Mouse (Mus musculus) thymus, postnatal 10 days (tissue): ENCODE results near the gene Stx11.

Experiments
- DNase-seq, 2 experiments: peaks; one replicate each; pipeline ENCODE4 v3.0.0; 2021; ENCODE audit warnings: low spot score in 2 of 2

Stx11 gene

GRCm38 (mm10) chr10:12964151-12965075, at the start of gene Stx11:
Gene Stx11, minus strand, starts transcription at chr10:12964298.
- peak; percentile 79 to 88 for DNase-seq

- peak in 1 of 2 experiments; percentile 18 for DNase-seq
These were observed 44.6 kb upstream of the Stx11 start for GRCm38 (mm10) chr10:13008737-13009121.

GRCm38 (mm10) chr10:13007876-13008736, 44.0 kb upstream of the Stx11 start:
- DNase-seq, result peak; percentile 90 to 91

GRCm38 (mm10) chr10:13005043-13005442, 40.9 kb upstream of the Stx11 start, which contains the start of gene Sf3b5:
Gene Sf3b5, plus strand, starts transcription at chr10:13005343.
- DNase-seq, result no peak

DNA sequence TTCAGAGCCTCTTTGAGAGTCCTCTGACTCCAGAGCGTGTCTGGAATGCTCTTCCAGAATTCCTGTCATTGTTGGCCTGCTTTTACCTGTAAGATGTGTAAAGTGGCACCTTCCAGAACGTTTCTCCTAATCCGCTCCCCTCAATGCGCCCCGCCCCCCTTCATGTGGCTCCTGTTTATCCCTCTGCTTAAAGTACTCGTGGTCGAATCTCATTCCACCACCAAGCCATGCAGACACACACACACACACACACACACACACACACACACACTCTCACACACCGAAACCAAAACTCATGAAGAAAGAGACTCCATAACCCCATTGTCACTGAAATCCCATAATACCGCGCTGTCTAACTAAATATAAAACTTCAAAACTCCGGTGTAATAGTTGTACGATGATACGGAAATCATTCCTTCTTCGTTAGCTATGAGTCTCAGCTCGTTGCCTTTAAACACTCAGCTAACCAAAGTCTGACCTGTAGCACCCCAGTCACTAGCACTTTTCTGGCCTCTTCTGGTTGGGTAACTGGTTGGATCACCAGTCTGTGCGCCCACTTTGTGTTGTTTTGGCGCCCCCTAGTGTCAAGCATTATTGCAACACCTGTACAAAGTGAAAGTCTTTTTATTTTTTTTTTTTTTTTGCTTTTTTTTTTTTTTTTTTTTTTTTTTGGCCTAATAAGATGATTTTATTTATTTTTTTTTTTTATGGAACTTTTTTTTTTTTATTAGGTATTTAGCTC, 32.8 kb upstream of the Stx11 start:
- DNase-seq, result peak; percentile 58 to 91

DNA sequence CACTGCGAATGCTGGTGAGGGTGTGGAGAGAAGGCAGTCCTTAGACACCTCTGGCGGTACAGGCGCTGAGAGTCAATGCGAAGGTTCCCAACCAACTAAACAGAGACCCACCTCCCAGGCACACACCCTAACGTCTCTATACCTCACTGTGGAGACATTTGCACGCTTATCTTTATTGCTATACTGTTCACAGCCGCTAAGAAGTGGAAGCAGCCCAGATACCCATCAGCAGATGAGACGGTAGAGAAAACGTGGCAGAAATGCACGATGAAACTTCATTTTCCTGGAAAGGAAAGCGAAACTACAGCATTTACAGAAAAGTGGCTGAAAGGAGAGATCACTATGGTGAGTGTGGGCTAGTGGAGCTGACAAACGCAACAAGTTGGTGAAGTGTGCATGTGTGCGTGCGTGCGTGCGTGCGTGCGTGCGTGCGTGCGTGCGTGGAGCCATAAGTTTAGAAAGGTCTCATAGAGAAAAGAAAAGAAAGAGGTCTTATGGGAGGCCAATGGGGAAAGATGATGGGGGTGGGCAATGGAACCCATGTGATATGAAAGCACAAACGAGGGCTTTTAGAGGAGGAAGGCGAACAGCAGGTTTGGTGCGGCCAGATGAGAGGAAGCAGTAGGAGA, 29.4 kb upstream of the Stx11 start:
- DNase-seq, result no peak

DNA sequence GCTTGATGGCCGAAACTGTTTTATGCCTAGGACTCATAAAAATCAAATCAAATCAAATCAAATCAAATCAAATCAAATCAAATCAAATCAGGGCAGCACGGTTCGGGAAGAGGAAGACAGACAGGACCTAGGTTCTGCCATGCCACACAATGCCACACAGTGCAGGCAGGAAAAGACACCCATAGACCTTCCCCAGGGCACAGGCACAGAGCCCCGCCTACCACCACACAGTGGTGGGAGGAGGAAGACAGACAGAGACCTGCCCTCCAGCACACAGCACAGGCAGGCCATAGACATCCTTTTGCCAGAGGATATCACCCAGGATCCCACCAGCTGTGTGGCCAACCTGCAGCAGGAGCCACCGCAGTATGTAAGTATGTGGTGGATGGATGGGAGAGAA, 27.9 kb upstream of the Stx11 start:
- no peak for DNase-seq

DNA sequence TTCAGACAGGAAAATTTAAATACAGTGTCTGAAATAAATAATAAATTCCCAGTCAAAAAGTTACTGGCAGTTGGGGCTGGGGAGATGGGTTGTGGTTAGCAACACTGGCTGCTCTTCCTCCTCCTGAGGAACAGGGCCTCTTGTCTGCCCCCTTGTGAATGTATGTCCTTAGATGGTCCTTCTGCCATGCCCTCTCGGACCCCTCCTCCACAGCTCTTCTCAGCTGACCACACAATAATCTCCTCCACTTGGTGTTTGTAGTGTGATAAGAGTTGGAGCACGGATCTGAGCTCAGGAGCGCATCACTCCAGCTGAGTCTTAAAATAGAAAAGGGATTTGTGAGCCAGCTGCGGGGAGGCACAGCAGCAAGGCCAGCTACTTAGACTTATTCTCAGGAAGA, 22.8 kb upstream of the Stx11 start:
- DNase-seq, result no peak

DNA sequence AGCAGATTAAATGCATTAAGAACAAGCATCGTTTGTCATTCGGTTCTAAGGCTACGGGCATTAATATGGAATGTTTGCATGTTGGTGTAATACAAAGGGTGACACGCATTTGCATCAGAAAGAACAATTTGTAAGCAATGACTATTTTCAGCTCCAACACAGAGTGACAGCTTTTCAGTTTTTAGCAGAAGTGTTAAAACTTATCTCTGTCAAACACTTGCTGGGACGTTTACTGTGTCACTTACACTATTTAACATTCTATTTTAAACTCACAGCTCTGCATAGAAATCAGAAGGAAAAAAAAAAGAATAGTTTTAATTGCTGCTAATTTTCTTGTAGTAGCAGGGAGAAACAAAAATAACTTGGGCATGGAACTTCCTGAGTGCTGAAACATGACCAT, 22.4 kb upstream of the Stx11 start:
- no peak for DNase-seq

DNA sequence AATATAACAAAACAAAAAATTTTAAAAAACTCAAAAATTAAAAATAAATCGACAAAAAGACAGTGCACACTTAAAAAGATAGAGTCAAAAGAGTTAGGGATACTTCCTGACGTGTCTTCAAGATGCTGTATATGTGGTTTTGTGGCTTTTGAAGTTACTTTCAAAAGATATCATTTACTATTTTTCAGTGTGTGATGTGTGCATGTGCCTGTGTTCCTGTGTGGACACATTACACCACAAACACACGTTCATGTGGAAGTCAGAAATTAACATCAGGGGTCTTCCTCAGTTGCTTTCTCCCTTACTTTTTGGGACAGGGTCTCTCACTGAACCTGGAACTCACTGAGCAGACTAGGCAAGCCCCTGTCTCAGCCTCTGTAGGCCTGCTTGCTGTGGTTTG, 20.9 kb upstream of the Stx11 start:
- no peak for DNase-seq

- DNase-seq, result no peak
These were observed 19.4 kb upstream of the Stx11 start for GRCm38 (mm10) chr10:12983516-12983915.

GRCm38 (mm10) chr10:12981071-12981470, 17.0 kb upstream of the Stx11 start:
- DNase-seq, result no peak

DNA sequence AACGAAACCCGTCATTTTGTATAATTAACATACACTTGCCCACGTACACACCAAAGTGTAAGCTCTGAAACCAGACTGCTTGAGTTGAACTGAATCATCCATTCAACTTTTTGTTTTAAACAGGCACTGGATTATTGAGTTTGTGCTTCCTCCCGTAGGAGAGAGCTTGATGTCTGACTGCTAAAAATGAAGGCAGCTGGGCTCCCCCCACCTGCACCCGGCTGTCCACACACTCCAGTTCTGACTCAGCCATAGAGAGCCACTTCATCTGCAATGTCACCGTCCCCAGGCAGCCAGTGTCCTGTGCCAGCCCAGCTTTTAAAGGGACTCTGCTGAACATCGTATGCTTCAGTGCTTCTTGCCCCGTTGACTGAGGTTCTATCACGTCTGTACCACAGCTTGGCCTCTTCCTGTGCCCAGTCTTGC, 13.7 kb upstream of the Stx11 start:
- no peak for DNase-seq

DNA sequence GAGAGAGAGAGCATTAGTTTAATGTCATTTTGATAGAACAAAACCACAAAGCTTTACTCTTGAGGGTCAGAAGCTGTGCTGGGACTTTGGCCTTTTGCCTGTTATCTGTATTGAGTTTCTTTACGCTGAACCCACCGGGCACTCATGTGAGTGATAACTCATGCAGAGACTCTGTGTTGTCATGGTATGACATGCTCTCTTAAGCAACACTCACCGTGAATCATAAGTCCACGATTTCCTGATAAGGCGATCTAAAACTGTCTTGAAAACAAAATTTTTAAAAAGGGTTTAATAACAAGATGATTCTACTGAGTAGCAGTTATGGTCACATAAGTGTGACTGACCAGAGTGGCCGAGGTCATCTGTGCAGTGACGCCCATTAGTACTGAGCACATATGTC, 12.5 kb upstream of the Stx11 start:
- no peak for DNase-seq

DNA sequence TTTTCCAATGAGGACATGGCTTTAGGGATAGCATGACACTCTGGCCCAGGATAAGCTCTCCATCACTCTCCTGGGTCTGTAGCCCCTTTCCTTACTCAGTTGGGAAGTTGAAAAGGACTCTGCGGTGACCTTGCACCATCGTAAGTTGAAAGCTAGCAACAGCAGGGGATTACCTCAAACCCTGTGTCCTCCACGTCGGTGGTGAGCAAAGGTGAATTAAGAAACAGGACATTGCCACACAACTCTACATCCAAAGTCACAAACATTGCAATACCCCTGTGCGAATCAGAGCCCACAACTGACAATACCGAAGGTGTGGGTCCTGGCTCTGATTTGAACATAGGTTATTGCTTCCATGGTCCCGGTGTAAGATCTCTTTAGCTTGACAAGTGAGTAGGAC, 11.9 kb upstream of the Stx11 start:
- no peak for DNase-seq

- DNase-seq, result no peak
These were observed 11.4 kb upstream of the Stx11 start for GRCm38 (mm10) chr10:12975461-12975860.

GRCm38 (mm10) chr10:12974572-12974971, 10.5 kb upstream of the Stx11 start:
- no peak for DNase-seq

- no peak for DNase-seq
These were observed 1.6 kb upstream of the Stx11 start for GRCm38 (mm10) chr10:12965669-12966180.

DNA sequence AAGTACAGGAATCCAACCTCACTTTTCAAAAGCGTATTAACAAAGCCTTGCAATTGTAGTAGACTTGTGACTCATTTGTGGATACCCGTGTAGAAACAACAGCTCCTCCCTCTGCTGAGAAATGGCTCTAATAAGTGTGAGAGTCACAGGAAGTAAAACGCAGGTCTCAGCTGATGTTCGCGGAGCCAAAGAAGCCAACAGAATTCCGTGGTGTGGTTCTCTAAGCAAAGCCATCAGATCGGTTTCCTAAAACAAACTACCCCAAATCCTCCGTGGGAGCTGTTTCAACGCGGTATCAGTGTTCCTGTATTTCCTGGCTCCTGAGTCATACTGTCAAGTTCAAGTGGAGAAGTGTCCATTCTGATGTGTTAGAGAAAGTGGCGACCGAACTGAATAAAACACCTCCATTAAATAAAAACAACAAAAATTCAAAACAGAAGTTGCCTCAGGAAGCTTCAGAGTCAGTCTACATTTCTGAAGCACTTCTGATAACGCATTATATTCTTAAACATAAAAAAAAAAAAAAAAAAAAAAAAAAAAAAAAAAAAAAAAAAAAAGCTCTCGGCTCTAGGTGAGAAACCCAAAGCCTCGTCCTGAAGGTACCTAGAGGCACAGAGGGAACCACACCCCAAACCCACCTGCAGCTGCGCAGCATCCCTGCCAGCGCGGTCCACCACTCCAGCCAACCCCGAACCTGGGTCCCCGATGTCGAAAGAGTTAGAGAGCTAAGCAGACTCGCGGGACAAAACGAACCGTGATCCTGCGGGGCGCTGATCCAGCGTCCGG, 543 bp downstream of the Stx11 start:
- DNase-seq, result no peak

DNA sequence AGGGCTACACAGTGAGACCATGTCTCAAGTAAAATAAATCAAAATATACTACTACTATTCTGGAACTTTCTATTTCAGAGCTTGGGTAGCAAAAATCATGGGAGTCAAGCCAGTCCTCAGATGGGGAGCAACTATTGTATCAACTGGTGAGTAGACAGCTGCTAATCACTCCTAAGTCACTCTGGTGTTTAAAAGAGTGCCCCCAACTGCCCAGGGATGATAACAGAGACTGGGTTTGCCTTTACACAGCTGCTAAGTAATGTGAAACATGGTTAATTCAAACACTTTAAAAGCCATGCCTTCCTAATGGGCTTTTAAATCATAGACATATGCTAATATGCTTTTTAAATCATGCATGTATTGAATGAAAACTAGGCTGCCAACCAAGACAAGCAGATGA, 1.9 kb downstream of the Stx11 start:
- no peak for DNase-seq
